Mouse (Mus musculus): ENCODE measurements around the gene Prr5. TPM values are rescaled to one million over a fixed set of nuclear protein-coding genes. Genes with fewer than 3 reads are reported as not detected.

Prr5 gene
- total RNA-seq (2014; rRNA removed) (2.2 and 2.6 TPM in 2 replicates), polyA plus RNA-seq (2012; rRNA removed) (9.4 and 10.6 TPM in 2 replicates)

- H3K4me3 ChIP-seq (ENCODE audit: insufficient read depth, low read depth, low read length): no peak within 1 kb of the TSS
- H3K36me3 ChIP-seq (ENCODE audit: control insufficient read depth, insufficient read depth, low read length): no peaks in the 10 kb centered on the region
- no peak within 1 kb of the TSS for H3K9ac ChIP-seq (ENCODE audit: low read depth, low read length)
- H3K27ac ChIP-seq (replicated peaks; ENCODE audit: insufficient read depth, low read depth, low read length): no peak within 1 kb of the TSS
- H3K27me3 ChIP-seq (ENCODE audit: control insufficient read depth, insufficient read depth, low read length): no peaks in the 10 kb centered on the region
- peaks cover 3% of the 10 kb centered on the region; the same call in 1 of the 2 replicates for H3K4me1 ChIP-seq (ENCODE audit: control insufficient read depth, insufficient read depth, low read length)
- H3K79me2 ChIP-seq (ENCODE audit: control insufficient read depth, insufficient read depth, low read length): no peaks in the 10 kb centered on the region
- DNase-seq (ENCODE audit: extremely low read depth, low read depth, low spot score): no peak
- TF ChIP-seq CTCF (IDR thresholded peaks at IDR 0.05; ENCODE audit: low read depth, low read length): no peak
- whole genome bisulfite sequencing: 75% methylated on average over 14 of the region's 14 CpGs
Measured at GRCm38 (mm10) chr15:84668938-84669747, at the start of gene Prr5. Gene Prr5, plus strand, starts transcription at chr15:84669620.

- no peaks in the 10 kb centered on the region for H3K79me2 ChIP-seq (ENCODE audit: control insufficient read depth, insufficient read depth, low read length)
- 88% methylated on average over 3 of the region's 3 CpGs for WGBS
- H3K9ac ChIP-seq (ENCODE audit: low read depth, low read length): no peak overlapping the region
- no peaks in the 10 kb centered on the region for H3K4me1 ChIP-seq (ENCODE audit: control insufficient read depth, insufficient read depth, low read length)
- TF ChIP-seq CTCF (IDR thresholded peaks at IDR 0.05; ENCODE audit: low read depth, low read length) (no peak), POLR2A (IDR thresholded peaks at IDR 0.05; ENCODE audit: extremely low read depth, insufficient read depth, low read length) (no peak)
- DNase-seq (ENCODE audit: extremely low read depth, low read depth, low spot score): no peak
- no peaks in the 10 kb centered on the region for H3K36me3 ChIP-seq (ENCODE audit: control insufficient read depth, insufficient read depth, low read length)
- no peak overlapping the region for H3K4me3 ChIP-seq (ENCODE audit: insufficient read depth, low read depth, low read length)
- no peaks in the 10 kb centered on the region for H3K27me3 ChIP-seq (ENCODE audit: control insufficient read depth, insufficient read depth, low read length)
- H3K27ac ChIP-seq (replicated peaks; ENCODE audit: insufficient read depth, low read depth, low read length): no peak overlapping the region
Measured at GRCm38 (mm10) chr15:84620028-84620427, 49.4 kb upstream of the Prr5 start.

- Histone ChIP-seq H3K36me3 (ENCODE audit: control insufficient read depth, insufficient read depth, low read length) (no peaks in the 10 kb centered on the region), H3K79me2 (ENCODE audit: control insufficient read depth, insufficient read depth, low read length) (no peaks in the 10 kb centered on the region), H3K4me1 (ENCODE audit: control insufficient read depth, insufficient read depth, low read length) (peaks cover 2% of the 10 kb centered on the region; the same call in 1 of the 2 replicates), H3K27ac (replicated peaks; ENCODE audit: insufficient read depth, low read depth, low read length) (no peak overlapping the region), H3K4me3 (ENCODE audit: insufficient read depth, low read depth, low read length) (no peak overlapping the region), H3K9ac (ENCODE audit: low read depth, low read length) (no peak overlapping the region), H3K27me3 (ENCODE audit: control insufficient read depth, insufficient read depth, low read length) (no peaks in the 10 kb centered on the region)
- TF ChIP-seq POLR2A (IDR thresholded peaks at IDR 0.05; ENCODE audit: extremely low read depth, insufficient read depth, low read length) (no peak), CTCF (IDR thresholded peaks at IDR 0.05; ENCODE audit: low read depth, low read length) (no peak)
- 44% methylated on average over 14 of the region's 14 CpGs for WGBS
- no peak for DNase-seq (ENCODE audit: extremely low read depth, low read depth, low spot score)
Measured at GRCm38 (mm10) chr15:84621722-84622428, 47.5 kb upstream of the Prr5 start.

- no peaks in the 10 kb centered on the region for H3K27me3 ChIP-seq (ENCODE audit: control insufficient read depth, insufficient read depth, low read length)
- peaks cover 2% of the 10 kb centered on the region; the same call in 1 of the 2 replicates for H3K4me1 ChIP-seq (ENCODE audit: control insufficient read depth, insufficient read depth, low read length)
- no peaks in the 10 kb centered on the region for H3K79me2 ChIP-seq (ENCODE audit: control insufficient read depth, insufficient read depth, low read length)
- no peak overlapping the region for H3K9ac ChIP-seq (ENCODE audit: low read depth, low read length)
- H3K27ac ChIP-seq (replicated peaks; ENCODE audit: insufficient read depth, low read depth, low read length): no peak overlapping the region
- no peak for DNase-seq (ENCODE audit: extremely low read depth, low read depth, low spot score)
- no peaks in the 10 kb centered on the region for H3K36me3 ChIP-seq (ENCODE audit: control insufficient read depth, insufficient read depth, low read length)
- TF ChIP-seq CTCF (IDR thresholded peaks at IDR 0.05; ENCODE audit: low read depth, low read length) (no peak), POLR2A (IDR thresholded peaks at IDR 0.05; ENCODE audit: extremely low read depth, insufficient read depth, low read length) (no peak)
- WGBS: 51% methylated on average over 9 of the region's 9 CpGs
- no peak overlapping the region for H3K4me3 ChIP-seq (ENCODE audit: insufficient read depth, low read depth, low read length)
Measured at GRCm38 (mm10) chr15:84624870-84625269, 44.5 kb upstream of the Prr5 start.

GRCm38 (mm10) chr15:84625712-84626414 is 43.6 kb upstream of the Prr5 start:
- Histone ChIP-seq H3K79me2 (ENCODE audit: control insufficient read depth, insufficient read depth, low read length) (no peaks in the 10 kb centered on the region), H3K9ac (ENCODE audit: low read depth, low read length) (no peak overlapping the region; the same call in 1 of the 2 replicates), H3K27ac (replicated peaks; ENCODE audit: insufficient read depth, low read depth, low read length) (no peak overlapping the region), H3K4me1 (ENCODE audit: control insufficient read depth, insufficient read depth, low read length) (peaks cover 2% of the 10 kb centered on the region; the same call in 1 of the 2 replicates), H3K4me3 (ENCODE audit: insufficient read depth, low read depth, low read length) (no peak overlapping the region), H3K36me3 (ENCODE audit: control insufficient read depth, insufficient read depth, low read length) (no peaks in the 10 kb centered on the region), H3K27me3 (ENCODE audit: control insufficient read depth, insufficient read depth, low read length) (no peaks in the 10 kb centered on the region)
- peak; percentile 28 for DNase-seq (ENCODE audit: extremely low read depth, low read depth, low spot score)
- no peak for TF ChIP-seq CTCF (IDR thresholded peaks at IDR 0.05; ENCODE audit: low read depth, low read length)
- no peak for TF ChIP-seq POLR2A (IDR thresholded peaks at IDR 0.05; ENCODE audit: extremely low read depth, insufficient read depth, low read length)
- 49% methylated on average over 6 of the region's 6 CpGs for WGBS

Data from liver, adult 2 months (tissue).